Comparison of ENCODE assay signal across 11 mouse cellular contexts in genomic region chr7:99935758-99936157, GRCm38 (mm10). TPM values are rescaled to one million over a fixed set of nuclear protein-coding genes. Genes with fewer than 3 reads are reported as not detected.
DNase-seq lines count a peak whose midpoint lies in the region; TF ChIP-seq lines count a peak whose summit lies in the region.
"Had no signal": no experiment of that assay in that cellular context is flagged by ENCODE, and none has a peak within 500 bp of the region (broad histone marks: within the 10 kb centered on the region; RNA-seq: fewer than 3 reads in every experiment).

No protein-coding gene starts in this region.

- H3K27ac ChIP-seq in layer of hippocampus, adult 2 months, result no peak overlapping the region
- H3K27ac ChIP-seq: limb, embryonic 15.5 days had no signal

- TF ChIP-seq CTCF in layer of hippocampus, adult 2 months (conservative IDR thresholded peaks at IDR 0.05), result peak; percentile 68

- no peak overlapping the region for H3K4me3 ChIP-seq in layer of hippocampus, adult 2 months
- H3K4me3 ChIP-seq: limb, embryonic 15.5 days had no signal

- peak; percentile 27 to 34 for DNase-seq in cerebellum, postnatal 36 days
- DNase-seq in cerebellum, adult 9-10 months, result no peak
- no peak for DNase-seq in layer of hippocampus, adult 2 months (ENCODE audit: low spot score in 2 of 2)
- no peak for DNase-seq in layer of hippocampus, adult 8-10 months (ENCODE audit: low spot score in 2 of 2)
- peak; percentile 17 to 29 for DNase-seq in B cell, adult 2 months
- DNase-seq in induced T-regulatory cell, adult 2 months (ENCODE audit: low read depth), result peak; percentile 26
- DNase-seq in heart, postnatal 4 days, result no peak
- no peak for DNase-seq in urinary bladder, postnatal 25 days (ENCODE audit: low spot score)
- DNase-seq: heart, adult 18-20 months; right cerebral cortex, postnatal 25 days had no signal

RNA-seq across cellular contexts. Expression of gene Rnf169, which starts 44.5 kb away (rescaled TPM):
- 10 to 100 TPM; 26.6 to 28.2 TPM for total RNA-seq in layer of hippocampus, adult 2 months (2021)
- 10 to 100 TPM; 27.7 to 34.0 (median 29.0) TPM for total RNA-seq in layer of hippocampus, adult 8-10 months (2022)
- 10 to 100 TPM; 16.1 to 16.9 TPM for total RNA-seq in heart, postnatal 4 days (2021)

Comparison
In these comparisons a context has a peak if more than half of its experiments do, and no peak if none do; other contexts are left out.
1. DNase-seq: peak in cerebellum, postnatal 36 days (2 of 2), B cell, adult 2 months (2 of 2) and induced T-regulatory cell, adult 2 months (single experiment); none in cerebellum, adult 9-10 months (single experiment), layer of hippocampus, adult 2 months (0 of 2), layer of hippocampus, adult 8-10 months (0 of 2), heart, postnatal 4 days (single experiment) and urinary bladder, postnatal 25 days (single experiment).